Mouse (Mus musculus): ENCODE measurements around the gene Plch1.

GRCm38 (mm10) chr3:63904157-63904556 is 4.9 kb upstream of the Plch1 start:
- TF ChIP-seq POLR2A (IDR thresholded peaks at IDR 0.05; ENCODE audit: insufficient read depth, low read depth, low read length) (no peak), EP300 (IDR thresholded peaks at IDR 0.05; ENCODE audit: insufficient read depth, low read depth, low read length) (no peak), CTCF (IDR thresholded peaks at IDR 0.05) (no peak)

Measured in heart, adult 2 months (tissue).